Mouse (Mus musculus): Measurements from ENCODE around the gene Gm11492.

Gm11492 gene

DNA sequence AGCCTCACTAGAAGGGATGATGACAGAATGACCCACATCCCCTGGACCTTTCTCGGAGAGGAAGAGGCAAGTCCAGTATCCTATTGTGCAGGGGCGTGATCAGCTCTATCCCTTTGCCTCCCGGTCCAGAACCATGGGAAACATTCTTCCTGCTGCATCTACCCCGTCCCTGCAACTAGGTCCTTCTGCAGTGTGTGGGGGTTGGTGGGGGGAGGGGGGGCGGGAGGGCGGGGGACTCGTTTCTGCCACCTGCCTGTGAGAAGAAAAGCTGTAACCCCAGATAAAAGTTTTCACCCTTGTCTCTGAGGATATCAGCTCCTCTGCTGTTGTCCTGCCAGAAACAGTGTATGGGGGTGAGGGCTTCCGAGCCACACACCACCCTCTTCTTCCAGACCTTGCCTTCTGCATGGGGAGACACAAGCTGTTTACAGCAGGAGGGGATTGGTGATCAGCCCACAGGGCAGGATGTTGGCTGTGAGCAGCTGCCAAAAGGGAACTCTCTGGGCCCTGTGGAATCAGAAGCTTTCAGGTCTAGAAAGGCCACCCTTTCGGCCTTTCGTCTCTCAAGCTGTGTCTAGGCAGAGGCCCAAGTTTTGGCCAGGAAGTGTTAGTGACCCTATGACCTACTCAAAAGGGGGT lies 12.6 kb downstream of the Gm11492 start:
- no peak for DNase-seq (ENCODE audit: low read depth, low spot score)

- no peak for DNase-seq (ENCODE audit: low read depth, low spot score)
Observed at GRCm38 (mm10) chr11:87579713-87580112, 13.3 kb downstream of the Gm11492 start.

DNA sequence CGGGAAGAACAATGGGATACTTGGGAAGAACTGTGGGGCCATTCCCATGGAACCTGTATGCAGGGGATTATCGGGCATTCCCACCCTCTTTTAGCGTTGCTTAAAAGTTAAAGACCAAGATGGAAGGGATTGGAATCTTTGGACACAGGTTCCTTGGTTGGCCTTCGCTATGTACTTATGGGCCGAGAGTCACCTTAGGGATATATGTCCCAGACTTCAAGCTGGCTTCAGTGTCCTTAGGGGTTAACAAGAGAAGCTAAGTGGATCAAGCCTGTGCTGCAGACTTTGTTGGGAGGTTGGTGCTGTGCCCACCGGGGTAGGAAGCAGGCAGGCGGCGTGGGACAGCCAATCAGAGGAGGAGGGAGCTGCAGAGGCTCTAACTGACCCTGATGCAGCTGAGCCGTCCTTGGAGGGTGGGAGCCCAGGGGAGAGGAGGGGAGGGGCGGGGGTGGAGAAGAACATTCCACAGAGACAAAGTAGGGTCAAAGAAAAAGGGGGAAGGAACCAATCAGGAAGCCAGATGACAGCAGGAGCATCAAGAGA lies 14.2 kb downstream of the Gm11492 start:
- DNase-seq (ENCODE audit: low read depth, low spot score): no peak

DNA sequence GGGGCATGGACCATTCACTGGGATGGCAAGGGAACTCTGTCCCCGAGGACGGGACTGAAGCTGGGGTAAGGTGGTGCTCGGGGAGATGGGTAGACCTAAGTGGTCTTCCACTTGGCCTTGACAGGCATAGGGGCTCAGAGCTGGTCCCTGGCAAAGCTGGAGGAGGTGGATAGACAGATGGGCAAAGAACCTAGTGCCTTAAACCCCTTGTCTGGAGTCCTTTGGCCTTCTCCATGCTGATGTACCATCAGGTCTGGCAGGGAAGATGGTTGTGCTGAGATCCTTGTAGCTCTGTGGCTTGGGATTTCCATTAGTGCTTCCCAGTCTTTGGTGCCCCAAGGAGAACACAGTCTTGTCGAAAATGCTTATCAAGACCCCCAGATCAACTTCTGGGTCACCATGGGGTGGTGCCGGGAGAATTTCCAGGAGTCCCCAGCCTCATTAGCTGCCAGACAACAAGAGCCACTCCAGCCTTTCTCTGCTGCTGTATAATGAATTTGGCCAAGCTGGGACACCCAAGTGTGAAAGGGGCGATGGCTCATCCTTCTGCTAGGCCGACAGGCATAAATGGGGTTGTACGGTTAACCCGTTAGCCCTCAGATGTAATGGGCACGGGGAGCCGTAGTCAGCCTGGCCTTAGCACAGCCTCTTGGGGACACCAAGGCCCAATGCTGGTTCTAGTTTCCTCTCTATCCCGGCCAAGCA lies 14.9 kb downstream of the Gm11492 start:
- DNase-seq (ENCODE audit: low read depth, low spot score): no peak

- DNase-seq (ENCODE audit: low read depth, low spot score): no peak
Observed at GRCm38 (mm10) chr11:87581933-87582710, 15.7 kb downstream of the Gm11492 start.

- no peak for DNase-seq (ENCODE audit: low read depth, low spot score)
Observed at GRCm38 (mm10) chr11:87583291-87584034, 17.0 kb downstream of the Gm11492 start.

GRCm38 (mm10) chr11:87584711-87585505 lies 18.5 kb downstream of the Gm11492 start:
- DNase-seq (ENCODE audit: low read depth, low spot score): no peak

DNA sequence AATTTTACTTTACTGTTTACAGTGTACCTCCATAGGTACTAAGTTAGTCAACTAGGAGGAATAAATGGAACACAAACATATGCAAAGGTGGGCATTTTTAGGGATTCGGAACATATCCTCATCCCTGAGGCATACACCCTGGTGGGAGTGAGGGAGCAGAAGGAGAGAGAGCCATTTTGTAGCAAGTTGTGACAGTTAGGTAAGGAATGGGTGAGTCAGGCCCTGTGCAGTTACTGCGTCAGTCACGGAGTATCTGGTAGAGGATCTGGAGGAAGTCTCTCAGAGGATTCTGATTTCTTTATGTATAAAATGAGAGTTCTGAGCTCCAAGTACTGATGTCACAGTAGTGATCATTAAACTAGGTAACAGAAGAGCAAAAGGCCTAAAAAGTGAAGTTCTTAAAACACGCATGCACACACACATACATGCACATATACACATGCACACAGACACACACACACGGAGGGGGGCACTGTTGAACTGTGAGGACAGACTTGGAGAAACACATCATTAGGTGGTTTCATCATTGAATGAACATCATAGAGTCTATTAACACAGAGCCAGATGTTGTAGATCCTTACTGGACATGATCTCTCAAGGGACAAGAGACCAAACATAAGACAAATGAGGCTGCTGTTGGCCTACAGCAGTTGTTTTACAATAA lies 20.9 kb downstream of the Gm11492 start:
- no peak for DNase-seq (ENCODE audit: low read depth, low spot score)

DNA sequence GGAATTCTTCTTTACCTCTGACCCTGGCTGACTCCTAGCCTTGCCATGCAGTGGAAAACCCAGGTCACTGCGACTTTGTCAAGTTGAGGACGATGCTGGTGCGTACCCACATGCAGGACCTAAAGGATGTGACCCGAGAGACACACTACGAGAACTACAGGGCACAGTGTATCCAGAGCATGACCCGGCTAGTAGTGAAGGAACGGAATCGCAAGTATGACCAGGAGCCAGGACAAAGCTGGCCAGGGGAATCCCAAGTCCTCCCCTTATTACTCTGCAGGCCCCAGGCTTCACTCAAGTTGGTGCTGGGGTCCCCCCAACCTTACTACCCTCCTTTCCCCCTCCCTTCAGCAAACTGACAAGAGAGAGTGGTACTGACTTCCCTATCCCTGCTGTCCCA lies 23.2 kb downstream of the Gm11492 start:
- no peak for DNase-seq (ENCODE audit: low read depth, low spot score)

- DNase-seq (ENCODE audit: low read depth, low spot score): no peak
Observed at GRCm38 (mm10) chr11:87590841-87591525, 24.5 kb downstream of the Gm11492 start.

GRCm38 (mm10) chr11:87591526-87592353 lies 25.3 kb downstream of the Gm11492 start, which contains the start of gene Mtmr4:
Gene Mtmr4 (plus strand): TSS chr11:87592162.
- DNase-seq (ENCODE audit: low read depth, low spot score): peak; percentile 100

DNA sequence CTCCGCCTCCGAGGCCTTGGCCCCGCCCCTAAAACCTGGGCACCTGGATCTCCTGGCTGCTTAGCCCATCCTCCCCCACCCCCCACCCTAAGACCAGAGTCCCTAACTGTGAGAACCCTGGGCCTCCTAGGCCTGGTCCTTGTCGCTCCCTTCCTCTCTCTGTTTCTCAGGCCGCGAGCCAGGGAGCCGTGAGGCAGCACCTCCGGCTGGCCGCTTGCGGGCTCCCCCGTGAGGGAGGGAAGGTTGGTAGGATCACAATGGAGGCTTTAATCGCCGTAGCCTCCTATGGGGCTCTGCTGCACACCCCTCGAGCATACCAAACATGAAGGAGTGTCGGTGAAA lies 25.9 kb downstream of the Gm11492 start:
- no peak for DNase-seq (ENCODE audit: low read depth, low spot score)

- no peak for DNase-seq (ENCODE audit: low read depth, low spot score)
Observed at GRCm38 (mm10) chr11:87592713-87593598, 26.5 kb downstream of the Gm11492 start.

DNA sequence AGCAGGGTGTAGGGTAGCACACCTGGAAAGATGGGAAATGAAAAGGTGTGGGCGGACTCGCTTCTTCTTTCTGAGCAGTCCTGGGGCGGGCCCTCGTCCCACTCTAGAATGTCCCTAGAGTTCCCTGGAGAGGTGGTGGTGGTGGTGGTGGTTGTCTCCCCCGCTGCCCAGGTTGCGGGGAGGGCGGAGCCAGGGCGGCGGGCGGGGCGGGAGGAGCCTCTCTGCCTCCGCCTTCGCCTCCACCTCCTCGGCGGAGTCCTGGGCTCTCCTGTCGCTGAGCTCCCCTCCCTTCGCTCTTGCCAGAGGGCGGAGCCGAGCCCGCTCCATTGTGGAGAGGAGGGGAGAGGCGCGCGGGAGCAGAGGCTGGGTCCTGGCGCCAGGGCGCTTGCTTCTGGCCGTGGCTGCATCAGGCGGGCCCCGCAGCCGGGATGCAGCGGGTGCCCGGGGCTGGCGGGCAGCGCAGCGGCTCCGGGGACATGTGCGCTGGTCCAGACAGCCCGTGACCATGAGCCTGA lies 28.9 kb downstream of the Gm11492 start:
- peak; percentile 90 for DNase-seq (ENCODE audit: low read depth, low spot score)

DNA sequence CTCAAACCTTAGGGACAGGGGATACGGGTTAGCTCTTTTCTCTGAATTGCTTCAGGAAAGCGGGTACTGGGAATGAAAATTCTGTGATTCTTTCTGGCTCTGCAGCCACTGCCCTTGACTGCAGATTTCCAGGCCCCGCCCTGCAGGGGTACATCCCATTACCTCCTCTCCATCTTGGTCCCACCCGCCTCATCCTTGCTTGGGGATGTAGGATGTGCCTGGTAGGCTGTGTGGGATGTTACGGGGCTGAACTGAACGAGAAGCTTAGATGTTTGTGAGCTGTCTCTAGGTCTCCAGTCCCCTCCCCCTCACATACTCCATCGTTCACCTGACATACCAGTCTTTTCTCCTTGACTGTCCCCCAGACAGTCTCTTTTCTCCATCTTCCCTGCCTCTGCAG lies 29.5 kb downstream of the Gm11492 start:
- DNase-seq (ENCODE audit: low read depth, low spot score): no peak

DNA sequence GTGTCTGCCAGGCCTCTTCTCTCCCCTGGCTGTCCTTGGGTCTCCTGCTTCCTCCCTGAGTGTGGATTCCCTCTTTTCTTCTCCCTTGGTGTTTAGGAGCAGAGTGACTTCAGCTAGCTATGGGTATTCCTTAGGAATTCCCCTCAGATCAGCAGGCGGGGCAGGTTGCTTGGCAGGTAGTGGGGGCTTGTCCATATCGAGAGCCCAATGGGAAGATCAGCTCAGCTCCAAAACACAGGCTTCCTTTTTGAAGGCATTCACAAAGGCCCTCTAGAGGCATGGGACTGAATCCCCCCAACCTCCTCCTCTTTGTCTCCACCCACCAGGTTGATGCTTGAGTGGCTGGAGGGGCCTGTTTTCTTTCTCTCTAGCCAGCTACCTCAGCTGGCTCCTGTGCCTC lies 30.0 kb downstream of the Gm11492 start:
- no peak for DNase-seq (ENCODE audit: low read depth, low spot score)

- no peak for DNase-seq (ENCODE audit: low read depth, low spot score)
Observed at GRCm38 (mm10) chr11:87597061-87597460, 30.6 kb downstream of the Gm11492 start.
